Mouse (Mus musculus): ENCODE results near the gene Bach1.

GRCm38 (mm10) chr16:87714550-87714949, 15.8 kb downstream of the Bach1 start:
- TF ChIP-seq CTCF (IDR thresholded peaks at IDR 0.05; ENCODE audit: extremely low read depth, insufficient read length, insufficient replicate concordance, low read depth, low read length): no peak
- no peak for TF ChIP-seq POLR2A (IDR thresholded peaks at IDR 0.05; ENCODE audit: low read depth, low read length)
